In the genomic region with DNA sequence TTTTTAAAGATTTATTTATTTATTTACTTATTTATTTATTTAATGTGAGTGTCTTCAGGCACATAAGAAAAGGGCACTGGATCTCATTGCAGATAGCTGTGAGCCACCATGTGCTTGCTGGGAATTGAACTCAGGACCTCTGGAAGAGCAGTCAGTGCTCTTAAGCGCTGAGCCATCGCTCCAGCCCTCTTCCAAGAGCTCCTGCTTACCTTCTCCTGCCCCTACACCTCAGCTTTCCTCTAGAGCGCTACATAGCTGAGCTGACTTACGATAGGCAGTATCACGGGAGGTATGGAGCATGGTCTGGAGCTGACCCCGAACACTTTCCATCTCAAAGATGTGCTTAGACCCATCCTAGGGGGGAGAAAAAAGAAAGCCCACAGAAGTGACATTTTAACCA, we compare ENCODE assay signal across 10 mouse cellular contexts. TPM values are rescaled to one million over a fixed set of nuclear protein-coding genes. Genes with fewer than 3 reads are reported as not detected.
A peak's percentile ranks its signal among the peaks of the same experiment; 100 is the strongest.
DNase-seq lines count a peak whose midpoint lies in the region; ATAC-seq and TF ChIP-seq lines count a peak whose summit lies in the region.
"Had no signal": no experiment of that assay in that cellular context is flagged by ENCODE, and none has a peak within 500 bp of the region (broad histone marks: within the 10 kb centered on the region; RNA-seq: fewer than 3 reads in every experiment).

No protein-coding gene starts in this region.

- in situ Hi-C loops in CH12.LX (cut with MboI; ENCODE audit: low pct_ligation_motif_present, low pct_unique_long_range_greater_than_20kb, low sequenced_read_pairs), result no loop called here

- H3K9me3 ChIP-seq in heart, embryonic 13.5 days, result no peaks in the 10 kb centered on the region
- H3K9me3 ChIP-seq in CH12.LX (replicated peaks; ENCODE audit: low read length), result no peaks in the 10 kb centered on the region
- H3K9me3 ChIP-seq in hindbrain, embryonic 10.5 days, result no peaks in the 10 kb centered on the region
- no peaks in the 10 kb centered on the region for H3K9me3 ChIP-seq in liver, embryonic 14.5 days (ENCODE audit: control insufficient read depth, low read length)

- no peak for TF ChIP-seq CTCF in CH12.LX (conservative IDR thresholded peaks at IDR 0.05 in 1 of 2, IDR thresholded peaks at IDR 0.05 in 1 of 2; ENCODE audit: low read depth in 2 of 2, low read length in 2 of 2)
- no peak for TF ChIP-seq CTCF in liver, embryonic 14.5 days (IDR thresholded peaks at IDR 0.05; ENCODE audit: low read depth)

- no peak overlapping the region for H3K27ac ChIP-seq in heart, embryonic 13.5 days (replicated peaks)
- no peak overlapping the region for H3K27ac ChIP-seq in CH12.LX (ENCODE audit: insufficient read depth, low read depth)
- H3K27ac ChIP-seq in hindbrain, embryonic 10.5 days, result no peak overlapping the region
- H3K27ac ChIP-seq in liver, embryonic 14.5 days, result no peak overlapping the region

- no peaks in the 10 kb centered on the region for H3K79me2 ChIP-seq in CH12.LX (replicated peaks; ENCODE audit: control insufficient read depth, extremely low read depth, insufficient read depth, poor library complexity, severe bottlenecking)

- H3K4me1 ChIP-seq in heart, embryonic 13.5 days, result peaks cover 39% of the 10 kb centered on the region
- H3K4me1 ChIP-seq in CH12.LX (ENCODE audit: control insufficient read depth in 1 of 2, insufficient read depth in 2 of 2), result peaks cover 10 to 37% of the 10 kb centered on the region in 2 experiments
- peaks cover 43% of the 10 kb centered on the region for H3K4me1 ChIP-seq in hindbrain, embryonic 10.5 days (replicated peaks)
- H3K4me1 ChIP-seq in liver, embryonic 14.5 days (replicated peaks; ENCODE audit: control insufficient read depth in 2 of 2, insufficient read depth in 2 of 2, low read length in 1 of 2), result peaks cover 20 to 26% of the 10 kb centered on the region in 2 experiments

- dilution Hi-C loops in CH12.LX (cut with MboI; ENCODE audit: extremely low pct_ligation_motif_present, extremely low pct_unique_long_range_greater_than_20kb, low sequenced_read_pairs), result no loop called here

- TF ChIP-seq EP300 in CH12.LX (IDR thresholded peaks at IDR 0.05; ENCODE audit: low read length), result no peak
- TF ChIP-seq EP300 in liver, embryonic 14.5 days (IDR thresholded peaks at IDR 0.05; ENCODE audit: low read depth), result no peak

- TF ChIP-seq POLR2A in CH12.LX (IDR thresholded peaks at IDR 0.05; ENCODE audit: low read depth, low read length), result no peak

- H3K9ac ChIP-seq in heart, embryonic 13.5 days, result peak overlapping the region; percentile 95
- no peak overlapping the region for H3K9ac ChIP-seq in CH12.LX (ENCODE audit: insufficient read depth, low read depth)
- no peak overlapping the region; the same call in 1 of the 2 replicates for H3K9ac ChIP-seq in liver, embryonic 14.5 days (replicated peaks)

- DNase-seq in heart, postnatal 25 days (ENCODE audit: low spot score), result no peak
- DNase-seq in CH12.LX (ENCODE audit: extremely low read depth), result no peak
- DNase-seq in hindbrain, embryonic 10.5 days (ENCODE audit: low spot score), result no peak
- DNase-seq in liver, embryonic 14.5 days (ENCODE audit: low read depth in 3 of 3, low spot score in 3 of 3), result no peak
- no peak for DNase-seq in adrenal gland, postnatal 10 days
- no peak for DNase-seq in right cerebral cortex, postnatal 4 days
- DNase-seq: lung, adult 2 months had no signal

- peak overlapping the region; percentile 94 for H3K4me2 ChIP-seq in heart, embryonic 13.5 days
- H3K4me2 ChIP-seq in CH12.LX (ENCODE audit: insufficient read depth, low read depth, poor library complexity, severe bottlenecking), result no peak overlapping the region
- H3K4me2 ChIP-seq in liver, embryonic 14.5 days (ENCODE audit: low read depth), result peak overlapping the region; percentile 100; the same call in 1 of the 2 replicates

- no peak overlapping the region for H3K4me3 ChIP-seq in heart, embryonic 13.5 days
- no peak overlapping the region for H3K4me3 ChIP-seq in CH12.LX (replicated peaks in 1 of 3; ENCODE audit: low read depth in 2 of 3, low read length in 2 of 3, poor library complexity in 1 of 3)
- peak overlapping the region; percentile 72 for H3K4me3 ChIP-seq in hindbrain, embryonic 10.5 days
- H3K4me3 ChIP-seq in liver, embryonic 14.5 days (ENCODE audit: insufficient read depth in 1 of 2, low read depth in 2 of 2, low read length in 2 of 2), result no peak overlapping the region

- peaks cover 45% of the 10 kb centered on the region for H3K36me3 ChIP-seq in heart, embryonic 13.5 days
- peaks cover 17 to 44% of the 10 kb centered on the region in 2 experiments for H3K36me3 ChIP-seq in CH12.LX (replicated peaks in 1 of 2; ENCODE audit: control insufficient read depth in 1 of 2, insufficient read depth in 1 of 2, low read length in 1 of 2)
- peaks cover 46% of the 10 kb centered on the region for H3K36me3 ChIP-seq in hindbrain, embryonic 10.5 days
- no peaks in the 10 kb centered on the region; the same call in 1 of the 2 replicates for H3K36me3 ChIP-seq in liver, embryonic 14.5 days (replicated peaks; ENCODE audit: control insufficient read depth, insufficient read depth, low read depth)

- no peak for ATAC-seq in heart, embryonic 13.5 days (ENCODE audit: extremely low read depth, insufficient number of reproducible peaks, low FRiP score, low TSS enrichment)
- no peak for ATAC-seq in liver, embryonic 14.5 days (ENCODE audit: insufficient read depth)
- no peak for ATAC-seq in megakaryocyte-erythroid progenitor cell, adult 5-6 weeks (replicated peaks; ENCODE audit: low FRiP score, low TSS enrichment, poor library complexity, severe bottlenecking)

- TF ChIP-seq RAD21 in CH12.LX (IDR thresholded peaks at IDR 0.05; ENCODE audit: low read depth, low read length), result no peak

- intact Hi-C loops in heart, postnatal 25 days (cut with DNase I), result loop anchor here (5.0 kb wide), 1 partner anchor 54 kb away; no protein-coding TSS in a partner anchor

- 93% methylated on average over 6 of the region's 6 CpGs for WGBS in heart, embryonic 13.5 days
- WGBS in hindbrain, embryonic 10.5 days, result 93% methylated on average over 6 of the region's 6 CpGs
- WGBS in liver, embryonic 14.5 days (ENCODE audit: insufficient replicate concordance), result 90% methylated on average over 6 of the region's 6 CpGs

- H3K27me3 ChIP-seq in heart, embryonic 13.5 days (replicated peaks), result peaks cover 2% of the 10 kb centered on the region
- peaks cover 3% of the 10 kb centered on the region for H3K27me3 ChIP-seq in CH12.LX (replicated peaks)
- peaks cover 3% of the 10 kb centered on the region for H3K27me3 ChIP-seq in hindbrain, embryonic 10.5 days (ENCODE audit: insufficient read depth, poor library complexity, severe bottlenecking)
- peaks cover 4% of the 10 kb centered on the region for H3K27me3 ChIP-seq in liver, embryonic 14.5 days (ENCODE audit: control insufficient read depth, insufficient read depth, low read length)

RNA-seq across cellular contexts. Expression of a gene that starts 2.0 kb away (rescaled TPM):
- 13.7 and 15.3 TPM in 2 replicates for polyA plus RNA-seq in heart, embryonic 13.5 days (2015; fragmentation: Nextera tagmentation; extraction: Ambion mirVana)
- total RNA-seq in heart, postnatal 25 days (2021), result 1 to 10 TPM; 2.6 to 5.3 TPM
- total RNA-seq in CH12.LX (2012; rRNA removed), result 18.5 and 18.9 TPM in 2 replicates
- 16.4 and 22.0 TPM in 2 replicates for total RNA-seq in CH12.LX (2014; rRNA removed)
- 36.6 and 41.5 TPM in 2 replicates for polyA plus RNA-seq in CH12.LX (2012; ENCODE audit: insufficient read length, low read depth)
- 34.2 and 36.7 TPM in 2 replicates for polyA plus RNA-seq in hindbrain, embryonic 10.5 days (2016; fragmentation: Nextera tagmentation; extraction: Ambion mirVana)
- polyA plus RNA-seq in liver, embryonic 14.5 days (2012; rRNA removed), result 7.8 and 9.8 TPM in 2 replicates
- 5.0 and 6.5 TPM in 2 replicates for polyA plus RNA-seq in liver, embryonic 14.5 days (2014; fragmentation: Nextera tagmentation; extraction: Ambion mirVana)
- 40.0 and 56.6 TPM in 2 replicates for total RNA-seq in megakaryocyte-erythroid progenitor cell, adult 5-6 weeks (2014; fragmentation: Nextera tagmentation)
- total RNA-seq in megakaryocyte-erythroid progenitor cell, adult 5-6 weeks (2017), result 19.7 and 31.6 TPM in 2 replicates
- total RNA-seq in adrenal gland, postnatal 10 days (2021), result 10 to 100 TPM in 1 of 2 experiments, 1 to 10 TPM in 1; 7.8 to 12.6 TPM

RNA-seq across cellular contexts. Expression of a gene that starts 2.2 kb away (rescaled TPM):
- 173 and 201 TPM in 2 replicates for polyA plus RNA-seq in heart, embryonic 13.5 days (2015; fragmentation: Nextera tagmentation; extraction: Ambion mirVana)
- 10 to 100 TPM; 48.0 to 53.0 TPM for total RNA-seq in heart, postnatal 25 days (2021)
- total RNA-seq in CH12.LX (2012; rRNA removed) (75.0 and 85.4 TPM in 2 replicates), CH12.LX (2014; rRNA removed) (102 TPM in 2 replicates)
- polyA plus RNA-seq in CH12.LX (2012; ENCODE audit: insufficient read length, low read depth), result 101 and 124 TPM in 2 replicates
- polyA plus RNA-seq in hindbrain, embryonic 10.5 days (2016; fragmentation: Nextera tagmentation; extraction: Ambion mirVana), result 189 and 208 TPM in 2 replicates
- 49.6 and 62.9 TPM in 2 replicates for polyA plus RNA-seq in liver, embryonic 14.5 days (2012; rRNA removed)
- polyA plus RNA-seq in liver, embryonic 14.5 days (2014; fragmentation: Nextera tagmentation; extraction: Ambion mirVana), result 101 and 106 TPM in 2 replicates
- 77.9 and 81.4 TPM in 2 replicates for total RNA-seq in megakaryocyte-erythroid progenitor cell, adult 5-6 weeks (2014; fragmentation: Nextera tagmentation)
- 82.4 and 97.4 TPM in 2 replicates for total RNA-seq in megakaryocyte-erythroid progenitor cell, adult 5-6 weeks (2017)
- total RNA-seq in adrenal gland, postnatal 10 days (2021), result 10 to 100 TPM; 75.1 to 78.6 TPM

RNA-seq across cellular contexts. Expression of a gene that starts 4.5 kb away (rescaled TPM):
- 0.48 and 0.85 TPM in 2 replicates for polyA plus RNA-seq in heart, embryonic 13.5 days (2015; fragmentation: Nextera tagmentation; extraction: Ambion mirVana)
- under 1 TPM; 0.22 to 0.29 TPM for total RNA-seq in heart, postnatal 25 days (2021)
- 0.67 and 1.1 TPM in 2 replicates for total RNA-seq in CH12.LX (2012; rRNA removed)
- total RNA-seq in CH12.LX (2014; rRNA removed), result 0.31 TPM in 1 of 2 replicates, not detected in the other
- 0.38 and 0.39 TPM in 2 replicates for polyA plus RNA-seq in CH12.LX (2012; ENCODE audit: insufficient read length, low read depth)
- polyA plus RNA-seq in hindbrain, embryonic 10.5 days (2016; fragmentation: Nextera tagmentation; extraction: Ambion mirVana), result 1.2 and 2.7 TPM in 2 replicates
- polyA plus RNA-seq in liver, embryonic 14.5 days (2012; rRNA removed), result 0.09 and 0.20 TPM in 2 replicates
- 0.06 and 0.10 TPM in 2 replicates for polyA plus RNA-seq in liver, embryonic 14.5 days (2014; fragmentation: Nextera tagmentation; extraction: Ambion mirVana)
- total RNA-seq in megakaryocyte-erythroid progenitor cell, adult 5-6 weeks (2014; fragmentation: Nextera tagmentation), result not detected in 2 replicates
- total RNA-seq in megakaryocyte-erythroid progenitor cell, adult 5-6 weeks (2017), result 0.38 TPM in 1 of 2 replicates, not detected in the other
- total RNA-seq in adrenal gland, postnatal 10 days (2021), result 1 to 10 TPM; 5.1 to 7.9 TPM
- total RNA-seq: hematopoietic stem cell, adult 5-6 weeks had no signal

RNA-seq across cellular contexts. Expression of a gene that starts 18.7 kb away (rescaled TPM):
- 6.2 and 8.3 TPM in 2 replicates for polyA plus RNA-seq in heart, embryonic 13.5 days (2015; fragmentation: Nextera tagmentation; extraction: Ambion mirVana)
- total RNA-seq in heart, postnatal 25 days (2021), result under 1 TPM; 0.16 to 0.17 TPM
- total RNA-seq in CH12.LX (2012; rRNA removed) (0.30 and 0.34 TPM in 2 replicates), CH12.LX (2014; rRNA removed) (not detected in 2 replicates)
- 0.21 TPM in 1 of 2 replicates, not detected in the other for polyA plus RNA-seq in CH12.LX (2012; ENCODE audit: insufficient read length, low read depth)
- polyA plus RNA-seq in hindbrain, embryonic 10.5 days (2016; fragmentation: Nextera tagmentation; extraction: Ambion mirVana), result 18.0 and 19.9 TPM in 2 replicates
- 0.30 and 0.74 TPM in 2 replicates for polyA plus RNA-seq in liver, embryonic 14.5 days (2012; rRNA removed)
- 0.59 and 0.66 TPM in 2 replicates for polyA plus RNA-seq in liver, embryonic 14.5 days (2014; fragmentation: Nextera tagmentation; extraction: Ambion mirVana)
- total RNA-seq in megakaryocyte-erythroid progenitor cell, adult 5-6 weeks (2014; fragmentation: Nextera tagmentation), result 1.9 and 2.8 TPM in 2 replicates
- total RNA-seq in megakaryocyte-erythroid progenitor cell, adult 5-6 weeks (2017), result 3.3 and 5.6 TPM in 2 replicates
- 1 to 10 TPM; 4.2 to 7.2 TPM for total RNA-seq in adrenal gland, postnatal 10 days (2021)

RNA-seq across cellular contexts. Expression of a gene that starts 47.6 kb away (rescaled TPM):
- polyA plus RNA-seq in heart, embryonic 13.5 days (2015; fragmentation: Nextera tagmentation; extraction: Ambion mirVana), result 18.0 and 18.8 TPM in 2 replicates
- 10 to 100 TPM; 26.4 to 27.9 TPM for total RNA-seq in heart, postnatal 25 days (2021)
- total RNA-seq in CH12.LX (2012; rRNA removed) (66.4 and 69.6 TPM in 2 replicates), CH12.LX (2014; rRNA removed) (30.6 and 31.9 TPM in 2 replicates)
- 87.1 and 92.0 TPM in 2 replicates for polyA plus RNA-seq in CH12.LX (2012; ENCODE audit: insufficient read length, low read depth)
- polyA plus RNA-seq in hindbrain, embryonic 10.5 days (2016; fragmentation: Nextera tagmentation; extraction: Ambion mirVana), result 45.1 and 46.9 TPM in 2 replicates
- 13.7 and 14.3 TPM in 2 replicates for polyA plus RNA-seq in liver, embryonic 14.5 days (2012; rRNA removed)
- polyA plus RNA-seq in liver, embryonic 14.5 days (2014; fragmentation: Nextera tagmentation; extraction: Ambion mirVana), result 1.9 and 2.4 TPM in 2 replicates
- 45.7 and 57.3 TPM in 2 replicates for total RNA-seq in megakaryocyte-erythroid progenitor cell, adult 5-6 weeks (2014; fragmentation: Nextera tagmentation)
- total RNA-seq in megakaryocyte-erythroid progenitor cell, adult 5-6 weeks (2017), result 21.0 and 49.2 TPM in 2 replicates
- 100 to 1,000 TPM in 1 of 2 experiments, 10 to 100 TPM in 1; 93.8 to 128 TPM for total RNA-seq in adrenal gland, postnatal 10 days (2021)
